Mouse (Mus musculus) E14TG2a.4 (cell line): ENCODE measurements around the gene Cib4.

Experiments
- CTCF ChIP-seq: conservative IDR thresholded peaks from 2 replicates; pipeline ENCODE4 v1.5.1; 2014; ENCODE audit warnings: low read length
- NANOG ChIP-seq: IDR thresholded peaks from 2 replicates; pipeline ENCODE4 v1.6.1; 2014; ENCODE audit warnings: borderline replicate concordance, low read length, mixed read lengths
- POU5F1 ChIP-seq: IDR thresholded peaks from 2 replicates; pipeline ENCODE4 v1.6.1; 2014; ENCODE audit warnings: low read length, borderline replicate concordance

GRCm38 (mm10) chr5:30470454-30470853, 75.2 kb downstream of the Cib4 start:
- no peak for TF ChIP-seq CTCF
- TF ChIP-seq NANOG = no peak
- TF ChIP-seq POU5F1 = no peak
